ENCODE assay signal across 19 mouse cellular contexts in genomic region chr7:132305492-132306375, GRCm38 (mm10). TPM values are rescaled to one million over a fixed set of nuclear protein-coding genes. Genes with fewer than 3 reads are reported as not detected.
DNase-seq lines count a peak whose midpoint lies in the region; ATAC-seq and TF ChIP-seq lines count a peak whose summit lies in the region.
"Had no signal": no experiment of that assay in that cellular context is flagged by ENCODE, and none has a peak within 500 bp of the region (broad histone marks: within the 10 kb centered on the region; RNA-seq: fewer than 3 reads in every experiment).

No protein-coding gene starts in this region.

- TF ChIP-seq CTCF in lung, postnatal 0 days (IDR thresholded peaks at IDR 0.05): peak; percentile 25

- H3K9me3 ChIP-seq in hindbrain, embryonic 13.5 days: no peaks in the 10 kb centered on the region
- H3K9me3 ChIP-seq in hindbrain, embryonic 16.5 days (ENCODE audit: control insufficient read depth, low read length): no peaks in the 10 kb centered on the region
- H3K9me3 ChIP-seq in neural tube, embryonic 13.5 days: no peaks in the 10 kb centered on the region
- H3K9me3 ChIP-seq in neural tube, embryonic 15.5 days (replicated peaks): no peaks in the 10 kb centered on the region
- no peaks in the 10 kb centered on the region for H3K9me3 ChIP-seq in lung, postnatal 0 days (ENCODE audit: low read length)
- H3K9me3 ChIP-seq: embryonic facial prominence, embryonic 13.5 days; forebrain, embryonic 10.5 days; liver, embryonic 12.5 days; megakaryocyte, embryonic 14.5 days had no signal

- H3K27me3 ChIP-seq in hindbrain, embryonic 13.5 days: no peaks in the 10 kb centered on the region
- no peaks in the 10 kb centered on the region for H3K27me3 ChIP-seq in hindbrain, embryonic 16.5 days (replicated peaks; ENCODE audit: control insufficient read depth, insufficient read depth, low read length)
- H3K27me3 ChIP-seq in neural tube, embryonic 13.5 days: no peaks in the 10 kb centered on the region
- H3K27me3 ChIP-seq in neural tube, embryonic 15.5 days (replicated peaks): no peaks in the 10 kb centered on the region
- no peaks in the 10 kb centered on the region for H3K27me3 ChIP-seq in lung, postnatal 0 days (replicated peaks; ENCODE audit: insufficient read depth, low read length)
- no peaks in the 10 kb centered on the region for H3K27me3 ChIP-seq in splenic B cell, adult 2 months (ENCODE audit: control insufficient read depth, insufficient read depth, low read length, poor library complexity, severe bottlenecking)
- H3K27me3 ChIP-seq: embryonic facial prominence, embryonic 13.5 days; liver, embryonic 12.5 days had no signal

- peak overlapping the region; percentile 40; the same call in 1 of the 2 replicates for H3K27ac ChIP-seq in hindbrain, embryonic 13.5 days
- no peak overlapping the region for H3K27ac ChIP-seq in hindbrain, embryonic 16.5 days (ENCODE audit: low read depth, low read length)
- peak overlapping the region; percentile 18; the same call in 1 of the 2 replicates for H3K27ac ChIP-seq in neural tube, embryonic 13.5 days (replicated peaks)
- no peak overlapping the region for H3K27ac ChIP-seq in neural tube, embryonic 15.5 days (replicated peaks)
- peak overlapping the region; percentile 1; the same call in 1 of the 2 replicates for H3K27ac ChIP-seq in lung, postnatal 0 days (ENCODE audit: low read length)
- H3K27ac ChIP-seq: embryonic facial prominence, embryonic 13.5 days; forebrain, embryonic 10.5 days; liver, embryonic 12.5 days had no signal

- H3K36me3 ChIP-seq in hindbrain, embryonic 13.5 days: 0 out of 2 replicates have a peak, but pooled peaks cover 2% of the 10 kb centered on the region
- H3K36me3 ChIP-seq in hindbrain, embryonic 16.5 days (ENCODE audit: control insufficient read depth, insufficient read depth, low read length): no peaks in the 10 kb centered on the region
- H3K36me3 ChIP-seq in neural tube, embryonic 13.5 days: no peaks in the 10 kb centered on the region
- H3K36me3 ChIP-seq in neural tube, embryonic 15.5 days: no peaks in the 10 kb centered on the region
- no peaks in the 10 kb centered on the region for H3K36me3 ChIP-seq in lung, postnatal 0 days (ENCODE audit: insufficient read depth, low read length)
- H3K36me3 ChIP-seq in splenic B cell, adult 2 months (ENCODE audit: control insufficient read depth, insufficient read depth, low read length, poor library complexity, severe bottlenecking): no peaks in the 10 kb centered on the region; the same call in 1 of the 2 replicates
- H3K36me3 ChIP-seq: embryonic facial prominence, embryonic 13.5 days; forebrain, embryonic 10.5 days; liver, embryonic 12.5 days had no signal

- WGBS in hindbrain, embryonic 13.5 days: 73% methylated on average over 5 of the region's 5 CpGs
- WGBS in hindbrain, embryonic 16.5 days: 87% methylated on average over 5 of the region's 5 CpGs
- WGBS in neural tube, embryonic 13.5 days: 82% methylated on average over 5 of the region's 5 CpGs
- 82% methylated on average over 5 of the region's 5 CpGs for WGBS in neural tube, embryonic 15.5 days
- whole genome bisulfite sequencing in lung, postnatal 0 days: 62% methylated on average over 5 of the region's 5 CpGs

- ATAC-seq in hindbrain, embryonic 13.5 days (ENCODE audit: low FRiP score): no peak
- no peak for ATAC-seq in hindbrain, embryonic 16.5 days
- ATAC-seq in neural tube, embryonic 13.5 days (ENCODE audit: low read depth): no peak
- ATAC-seq in neural tube, embryonic 15.5 days (ENCODE audit: low FRiP score): no peak
- ATAC-seq in lung, postnatal 0 days: peak; percentile 33
- no peak for ATAC-seq in erythroblast, adult 5-6 weeks (replicated peaks; ENCODE audit: low FRiP score, poor library complexity, severe bottlenecking)
- ATAC-seq in granulocyte monocyte progenitor cell, adult 5-6 weeks (replicated peaks; ENCODE audit: poor library complexity, severe bottlenecking): no peak
- ATAC-seq: liver, embryonic 12.5 days had no signal

- peak; percentile 46 for DNase-seq in lung, postnatal 0 days (ENCODE audit: low spot score)
- DNase-seq in splenic B cell, adult 2 months (ENCODE audit: low read depth, low spot score): peak; percentile 70
- DNase-seq: adrenal gland, adult 2 months; gastrocnemius, postnatal 14 days; kidney, adult 11 months; kidney, postnatal 25 days; left cerebral cortex, postnatal 4 days; retina, postnatal 1 day had no signal

- no peak overlapping the region for H3K9ac ChIP-seq in hindbrain, embryonic 13.5 days
- no peak overlapping the region for H3K9ac ChIP-seq in hindbrain, embryonic 16.5 days (ENCODE audit: low read depth, low read length)
- no peak overlapping the region for H3K9ac ChIP-seq in neural tube, embryonic 13.5 days
- H3K9ac ChIP-seq in neural tube, embryonic 15.5 days (replicated peaks): no peak overlapping the region
- no peak overlapping the region for H3K9ac ChIP-seq in lung, postnatal 0 days (replicated peaks; ENCODE audit: low read depth)
- H3K9ac ChIP-seq: embryonic facial prominence, embryonic 13.5 days; liver, embryonic 12.5 days had no signal

- no peak overlapping the region for H3K4me2 ChIP-seq in hindbrain, embryonic 13.5 days
- no peak overlapping the region for H3K4me2 ChIP-seq in hindbrain, embryonic 16.5 days (ENCODE audit: low read length)
- H3K4me2 ChIP-seq in neural tube, embryonic 13.5 days: no peak overlapping the region
- H3K4me2 ChIP-seq in neural tube, embryonic 15.5 days: no peak overlapping the region
- no peak overlapping the region for H3K4me2 ChIP-seq in lung, postnatal 0 days (replicated peaks; ENCODE audit: low read depth, low read length)
- H3K4me2 ChIP-seq: embryonic facial prominence, embryonic 13.5 days; heart, embryonic 11.5 days; liver, embryonic 12.5 days had no signal

- H3K4me3 ChIP-seq in hindbrain, embryonic 13.5 days: no peak overlapping the region
- H3K4me3 ChIP-seq in hindbrain, embryonic 16.5 days (ENCODE audit: low read length): no peak overlapping the region
- H3K4me3 ChIP-seq in neural tube, embryonic 13.5 days: no peak overlapping the region
- H3K4me3 ChIP-seq in neural tube, embryonic 15.5 days (replicated peaks): no peak overlapping the region
- H3K4me3 ChIP-seq in lung, postnatal 0 days (ENCODE audit: low read depth, low read length): no peak overlapping the region
- H3K4me3 ChIP-seq: embryonic facial prominence, embryonic 13.5 days; forebrain, embryonic 10.5 days; liver, embryonic 12.5 days; megakaryocyte, embryonic 14.5 days had no signal

- H3K4me1 ChIP-seq in hindbrain, embryonic 13.5 days (replicated peaks): peaks cover 49% of the 10 kb centered on the region
- peaks cover 5% of the 10 kb centered on the region for H3K4me1 ChIP-seq in hindbrain, embryonic 16.5 days (ENCODE audit: control insufficient read depth, insufficient read depth, low read depth, low read length)
- H3K4me1 ChIP-seq in neural tube, embryonic 13.5 days (replicated peaks): peaks cover 75% of the 10 kb centered on the region
- peaks cover 50% of the 10 kb centered on the region for H3K4me1 ChIP-seq in neural tube, embryonic 15.5 days
- peaks cover 31% of the 10 kb centered on the region for H3K4me1 ChIP-seq in lung, postnatal 0 days (ENCODE audit: insufficient read depth, low read depth, low read length)

- TF ChIP-seq EP300 in lung, postnatal 0 days (IDR thresholded peaks at IDR 0.05): peak; percentile 53; the same call in 1 of the 2 replicates

RNA-seq across cellular contexts. Expression of gene Chst15, which starts 11.3 kb away (rescaled TPM):
- 22.2 and 24.4 TPM in 2 replicates for polyA plus RNA-seq in hindbrain, embryonic 13.5 days (2015; fragmentation: Nextera tagmentation; extraction: Ambion mirVana)
- 18.5 and 24.4 TPM in 2 replicates for polyA plus RNA-seq in hindbrain, embryonic 16.5 days (2015; fragmentation: Nextera tagmentation; extraction: Ambion mirVana)
- 21.9 and 22.5 TPM in 2 replicates for polyA plus RNA-seq in neural tube, embryonic 13.5 days (2015; fragmentation: Nextera tagmentation; extraction: Ambion mirVana)
- 17.1 and 19.7 TPM in 2 replicates for polyA plus RNA-seq in neural tube, embryonic 15.5 days (2015; fragmentation: Nextera tagmentation; extraction: Ambion mirVana)
- polyA plus RNA-seq in lung, postnatal 0 days (2015; fragmentation: Nextera tagmentation; extraction: Ambion mirVana): 13.1 and 14.1 TPM in 2 replicates
- total RNA-seq in erythroblast, adult 5-6 weeks (2015; ENCODE audit: low replicate concordance): 3.6 and 4.8 TPM in 2 replicates
- 3.6 and 6.7 TPM in 2 replicates for total RNA-seq in erythroblast, adult 5-6 weeks (2017; ENCODE audit: low replicate concordance)
- 10.1 and 22.1 TPM in 2 replicates for total RNA-seq in granulocyte monocyte progenitor cell, adult 5-6 weeks (2014; fragmentation: Nextera tagmentation)
- total RNA-seq in granulocyte monocyte progenitor cell, adult 5-6 weeks (2017): 4.6 and 6.1 TPM in 2 replicates

Comparison
In these comparisons a context has a peak if more than half of its experiments do, and no peak if none do; other contexts are left out.
1. H3K27ac ChIP-seq: peak in hindbrain, embryonic 13.5 days (single experiment), neural tube, embryonic 13.5 days (single experiment) and lung, postnatal 0 days (single experiment); none in hindbrain, embryonic 16.5 days (single experiment) and neural tube, embryonic 15.5 days (single experiment).